Mouse (Mus musculus): Measurements from ENCODE around the gene Gm4791. TPM values are rescaled to one million over a fixed set of nuclear protein-coding genes. Genes with fewer than 3 reads are reported as not detected.

Gm4791 gene
- polyA plus RNA-seq (2014; fragmentation: Nextera tagmentation; extraction: Ambion mirVana): not detected in 2 replicates

GRCm38 (mm10) chr9:46998338-46998791, at the start of gene Gm4791:
Gm4791 (plus strand) TSS chr9:46998741.
- no peak within 1 kb of the TSS for H3K4me2 ChIP-seq (ENCODE audit: low read depth, low read length)
- no peak within 1 kb of the TSS for H3K27ac ChIP-seq (ENCODE audit: low read depth, low read length)
- no peaks in the 10 kb centered on the region for H3K27me3 ChIP-seq (ENCODE audit: control insufficient read depth, insufficient read depth, low read length)
- H3K36me3 ChIP-seq (ENCODE audit: control insufficient read depth, insufficient read depth, low read length): no peaks in the 10 kb centered on the region
- no peak within 1 kb of the TSS for H3K4me3 ChIP-seq (ENCODE audit: low read depth, low read length)
- no peak within 1 kb of the TSS for H3K9ac ChIP-seq (replicated peaks; ENCODE audit: low read depth, low read length)
- no peaks in the 10 kb centered on the region for H3K4me1 ChIP-seq (ENCODE audit: control insufficient read depth, insufficient read depth, low read length)
- WGBS: 30% methylated on average over 5 of the region's 5 CpGs
- ATAC-seq (ENCODE audit: low read depth): no peak
- no peaks in the 10 kb centered on the region for H3K9me3 ChIP-seq (ENCODE audit: control insufficient read depth, low read length)

GRCm38 (mm10) chr9:46956286-46956685, 42.3 kb upstream of the Gm4791 start:
- no peaks in the 10 kb centered on the region for H3K27me3 ChIP-seq (ENCODE audit: control insufficient read depth, insufficient read depth, low read length)
- H3K4me2 ChIP-seq (ENCODE audit: low read depth, low read length): no peak overlapping the region
- peak; percentile 63; the same call in 1 of the 2 replicates for ATAC-seq (ENCODE audit: low read depth)
- H3K4me1 ChIP-seq (ENCODE audit: control insufficient read depth, insufficient read depth, low read length): peaks cover 14% of the 10 kb centered on the region; the same call in 1 of the 2 replicates
- H3K4me3 ChIP-seq (ENCODE audit: low read depth, low read length): no peak overlapping the region
- WGBS: 40% methylated on average over 6 of the region's 6 CpGs
- H3K9me3 ChIP-seq (ENCODE audit: control insufficient read depth, low read length): no peaks in the 10 kb centered on the region
- H3K27ac ChIP-seq (ENCODE audit: low read depth, low read length): 0 out of 2 replicates have a peak overlapping the region, but pooled peaks have one; percentile 16
- H3K9ac ChIP-seq (replicated peaks; ENCODE audit: low read depth, low read length): no peak overlapping the region
- no peaks in the 10 kb centered on the region for H3K36me3 ChIP-seq (ENCODE audit: control insufficient read depth, insufficient read depth, low read length)

- H3K9me3 ChIP-seq (ENCODE audit: control insufficient read depth, low read length): no peaks in the 10 kb centered on the region
- no peak overlapping the region for H3K27ac ChIP-seq (ENCODE audit: low read depth, low read length)
- H3K4me1 ChIP-seq (ENCODE audit: control insufficient read depth, insufficient read depth, low read length): peaks cover 14% of the 10 kb centered on the region; the same call in 1 of the 2 replicates
- WGBS: 72% methylated on average over 8 of the region's 8 CpGs
- no peak overlapping the region for H3K9ac ChIP-seq (replicated peaks; ENCODE audit: low read depth, low read length)
- no peak overlapping the region for H3K4me2 ChIP-seq (ENCODE audit: low read depth, low read length)
- H3K4me3 ChIP-seq (ENCODE audit: low read depth, low read length): no peak overlapping the region
- H3K27me3 ChIP-seq (ENCODE audit: control insufficient read depth, insufficient read depth, low read length): no peaks in the 10 kb centered on the region
- ATAC-seq (ENCODE audit: low read depth): no peak
- no peaks in the 10 kb centered on the region for H3K36me3 ChIP-seq (ENCODE audit: control insufficient read depth, insufficient read depth, low read length)
These were observed 41.1 kb upstream of the Gm4791 start for GRCm38 (mm10) chr9:46957420-46957950.

- H3K4me1 ChIP-seq (ENCODE audit: control insufficient read depth, insufficient read depth, low read length): no peaks in the 10 kb centered on the region
- H3K4me2 ChIP-seq (ENCODE audit: low read depth, low read length): no peak overlapping the region
- 59% methylated on average over 5 of the region's 5 CpGs for WGBS
- no peaks in the 10 kb centered on the region for H3K27me3 ChIP-seq (ENCODE audit: control insufficient read depth, insufficient read depth, low read length)
- no peaks in the 10 kb centered on the region for H3K9me3 ChIP-seq (ENCODE audit: control insufficient read depth, low read length)
- H3K36me3 ChIP-seq (ENCODE audit: control insufficient read depth, insufficient read depth, low read length): no peaks in the 10 kb centered on the region
- H3K4me3 ChIP-seq (ENCODE audit: low read depth, low read length): no peak overlapping the region
- no peak overlapping the region for H3K9ac ChIP-seq (replicated peaks; ENCODE audit: low read depth, low read length)
- no peak overlapping the region for H3K27ac ChIP-seq (ENCODE audit: low read depth, low read length)
- ATAC-seq (ENCODE audit: low read depth): no peak
These were observed 32.5 kb upstream of the Gm4791 start for GRCm38 (mm10) chr9:46966028-46966427.

DNA sequence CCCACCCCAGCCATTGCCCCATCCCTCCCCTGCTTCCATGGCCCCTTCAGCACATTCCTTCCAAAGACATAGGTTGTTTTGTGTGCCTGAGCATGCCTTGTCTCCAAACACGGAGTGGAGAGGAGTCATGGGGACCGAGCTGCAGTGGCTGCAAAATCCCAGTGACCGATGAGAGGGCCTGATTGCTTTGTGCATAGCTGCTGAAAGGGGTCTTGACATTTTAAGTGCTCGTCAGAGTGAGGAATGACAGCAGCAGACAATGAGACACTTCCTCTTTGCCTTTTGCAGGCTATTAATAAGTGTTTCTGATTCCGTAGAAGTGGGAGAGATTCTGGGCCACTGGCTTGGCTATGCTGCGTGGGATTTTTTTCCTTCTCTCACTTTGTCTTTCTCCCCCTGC, 29.6 kb upstream of the Gm4791 start:
- Histone ChIP-seq H3K9me3 (ENCODE audit: control insufficient read depth, low read length) (no peaks in the 10 kb centered on the region), H3K36me3 (ENCODE audit: control insufficient read depth, insufficient read depth, low read length) (no peaks in the 10 kb centered on the region), H3K4me1 (ENCODE audit: control insufficient read depth, insufficient read depth, low read length) (no peaks in the 10 kb centered on the region), H3K27me3 (ENCODE audit: control insufficient read depth, insufficient read depth, low read length) (no peaks in the 10 kb centered on the region), H3K27ac (ENCODE audit: low read depth, low read length) (no peak overlapping the region), H3K4me3 (ENCODE audit: low read depth, low read length) (no peak overlapping the region), H3K4me2 (ENCODE audit: low read depth, low read length) (no peak overlapping the region), H3K9ac (replicated peaks; ENCODE audit: low read depth, low read length) (no peak overlapping the region)
- ATAC-seq (ENCODE audit: low read depth): no peak
- 11% methylated on average over 6 of the region's 6 CpGs for WGBS

GRCm38 (mm10) chr9:46969406-46969805, 29.1 kb upstream of the Gm4791 start:
- 31% methylated on average over 6 of the region's 6 CpGs for WGBS
- no peak overlapping the region for H3K9ac ChIP-seq (replicated peaks; ENCODE audit: low read depth, low read length)

GRCm38 (mm10) chr9:46978806-46979205, 19.7 kb upstream of the Gm4791 start:
- no peaks in the 10 kb centered on the region for H3K9me3 ChIP-seq (ENCODE audit: control insufficient read depth, low read length)
- H3K4me2 ChIP-seq (ENCODE audit: low read depth, low read length): no peak overlapping the region
- no peaks in the 10 kb centered on the region for H3K4me1 ChIP-seq (ENCODE audit: control insufficient read depth, insufficient read depth, low read length)
- no peak overlapping the region for H3K27ac ChIP-seq (ENCODE audit: low read depth, low read length)
- no peak for ATAC-seq (ENCODE audit: low read depth)
- no peak overlapping the region for H3K4me3 ChIP-seq (ENCODE audit: low read depth, low read length)
- WGBS: 32% methylated on average over 11 of the region's 11 CpGs
- no peaks in the 10 kb centered on the region for H3K36me3 ChIP-seq (ENCODE audit: control insufficient read depth, insufficient read depth, low read length)
- no peak overlapping the region for H3K9ac ChIP-seq (replicated peaks; ENCODE audit: low read depth, low read length)
- H3K27me3 ChIP-seq (ENCODE audit: control insufficient read depth, insufficient read depth, low read length): no peaks in the 10 kb centered on the region

More at GRCm38 (mm10) chr9:46969406-46969805, 29.1 kb upstream of the Gm4791 start:
- H3K27ac ChIP-seq (ENCODE audit: low read depth, low read length): no peak overlapping the region
- H3K4me1 ChIP-seq (ENCODE audit: control insufficient read depth, insufficient read depth, low read length): no peaks in the 10 kb centered on the region
- no peaks in the 10 kb centered on the region for H3K27me3 ChIP-seq (ENCODE audit: control insufficient read depth, insufficient read depth, low read length)
- no peaks in the 10 kb centered on the region for H3K9me3 ChIP-seq (ENCODE audit: control insufficient read depth, low read length)
- H3K36me3 ChIP-seq (ENCODE audit: control insufficient read depth, insufficient read depth, low read length): no peaks in the 10 kb centered on the region
- no peak overlapping the region for H3K4me3 ChIP-seq (ENCODE audit: low read depth, low read length)
- H3K4me2 ChIP-seq (ENCODE audit: low read depth, low read length): no peak overlapping the region
- no peak for ATAC-seq (ENCODE audit: low read depth)

GRCm38 (mm10) chr9:46980111-46980510, 18.4 kb upstream of the Gm4791 start:
- no peak for ATAC-seq (ENCODE audit: low read depth)
- H3K9me3 ChIP-seq (ENCODE audit: control insufficient read depth, low read length): no peaks in the 10 kb centered on the region
- H3K4me3 ChIP-seq (ENCODE audit: low read depth, low read length): no peak overlapping the region
- H3K9ac ChIP-seq (replicated peaks; ENCODE audit: low read depth, low read length): no peak overlapping the region
- 23% methylated on average over 2 of the region's 2 CpGs for WGBS
- H3K27me3 ChIP-seq (ENCODE audit: control insufficient read depth, insufficient read depth, low read length): no peaks in the 10 kb centered on the region
- H3K4me2 ChIP-seq (ENCODE audit: low read depth, low read length): no peak overlapping the region
- H3K4me1 ChIP-seq (ENCODE audit: control insufficient read depth, insufficient read depth, low read length): no peaks in the 10 kb centered on the region
- no peak overlapping the region for H3K27ac ChIP-seq (ENCODE audit: low read depth, low read length)
- H3K36me3 ChIP-seq (ENCODE audit: control insufficient read depth, insufficient read depth, low read length): no peaks in the 10 kb centered on the region

DNA sequence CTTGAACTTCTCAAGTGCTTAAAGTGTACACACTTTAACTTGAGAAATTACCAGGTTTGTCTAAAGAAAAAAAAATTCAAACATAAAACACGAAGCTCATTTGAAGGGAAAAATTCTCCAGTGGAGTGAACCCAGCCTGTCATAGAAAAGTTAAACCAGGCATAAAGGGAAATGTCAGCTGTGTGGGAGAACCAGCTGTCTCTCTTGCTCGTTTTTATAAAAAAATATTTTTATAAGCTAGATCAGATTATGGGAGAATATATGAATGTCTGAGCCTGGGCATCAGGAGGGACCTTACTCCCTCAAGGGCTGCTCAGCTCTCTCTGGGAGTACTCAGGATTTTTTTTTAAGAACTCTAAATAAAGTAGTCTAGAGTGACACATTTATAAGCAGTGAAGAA, 15.1 kb upstream of the Gm4791 start:
- WGBS: 72% methylated on average over 2 of the region's 2 CpGs
- Histone ChIP-seq H3K4me2 (ENCODE audit: low read depth, low read length) (no peak overlapping the region), H3K27ac (ENCODE audit: low read depth, low read length) (no peak overlapping the region), H3K9me3 (ENCODE audit: control insufficient read depth, low read length) (no peaks in the 10 kb centered on the region), H3K4me3 (ENCODE audit: low read depth, low read length) (no peak overlapping the region), H3K4me1 (ENCODE audit: control insufficient read depth, insufficient read depth, low read length) (no peaks in the 10 kb centered on the region), H3K36me3 (ENCODE audit: control insufficient read depth, insufficient read depth, low read length) (no peaks in the 10 kb centered on the region), H3K9ac (replicated peaks; ENCODE audit: low read depth, low read length) (no peak overlapping the region), H3K27me3 (ENCODE audit: control insufficient read depth, insufficient read depth, low read length) (no peaks in the 10 kb centered on the region)
- ATAC-seq (ENCODE audit: low read depth): no peak

All from neural tube, embryonic 14.5 days (tissue).